Mouse (Mus musculus) forebrain, embryonic 12.5 days (tissue): ENCODE data around the gene Carmil1. TPM values are rescaled to one million over a fixed set of nuclear protein-coding genes. Genes with fewer than 3 reads are reported as not detected.

Experiments used
- ATAC-seq: fragments of 200-750 bp; cut with Nextera tagmentation; 2 replicates; pipeline ENCODE4 v1.8.0; 2017; ENCODE audit warnings: moderate TSS enrichment; ENCODE audit not compliant: low FRiP score
- H3K27ac ChIP-seq: fragments of 300-500 bp; sonication (generic); 2 replicates; pipeline ENCODE4 v1.5.1; 2016; ENCODE audit warnings: mild to moderate bottlenecking
- H3K27me3 ChIP-seq: fragments of 300-500 bp; sonication (generic); 2 replicates; pipeline ENCODE4 v1.6.1; 2016; ENCODE audit warnings: mild to moderate bottlenecking
- H3K36me3 ChIP-seq: fragments of 300-500 bp; sonication (generic); replicated peaks from 2 replicates; pipeline ENCODE4 v1.6.1; 2016; ENCODE audit warnings: mild to moderate bottlenecking
- H3K4me1 ChIP-seq: fragments of 300-500 bp; sonication (generic); 2 replicates; pipeline ENCODE4 v1.6.1; 2016
- H3K4me2 ChIP-seq: fragments of 300-500 bp; sonication (generic); 2 replicates; pipeline ENCODE4 v1.6.1; 2016; ENCODE audit warnings: mild to moderate bottlenecking, moderate library complexity
- H3K4me3 ChIP-seq: fragments of 300-500 bp; sonication (generic); replicated peaks from 2 replicates; pipeline ENCODE4 v1.5.1; 2016; ENCODE audit warnings: mild to moderate bottlenecking
- H3K9ac ChIP-seq: fragments of 300-500 bp; sonication (generic); 2 replicates; pipeline ENCODE4 v1.6.1; 2016; ENCODE audit warnings: mild to moderate bottlenecking
- H3K9me3 ChIP-seq: fragments of 300-500 bp; sonication (generic); 2 replicates; pipeline ENCODE4 v1.6.1; 2016
- WGBS: fragments of 180-500 bp; shearing (Covaris S2); methylation state at CpG from one replicate; pipeline ENCODE4 v1.1.7; 2016; 5-methylcytosine and 5-hydroxymethylcytosine counted together
- polyA plus RNA-seq: library from polyadenylated mRNA; unstranded; fragments of >200 nt; fragmentation: Nextera tagmentation; extraction: Ambion mirVana; gene quantifications from 2 replicates; pipeline ENCODE4 v1.2.1, GENCODE M21; 2016

The Carmil1 gene
- polyA plus RNA-seq, 1 experiment from 2014 or later, result 25.3 TPM

DNA sequence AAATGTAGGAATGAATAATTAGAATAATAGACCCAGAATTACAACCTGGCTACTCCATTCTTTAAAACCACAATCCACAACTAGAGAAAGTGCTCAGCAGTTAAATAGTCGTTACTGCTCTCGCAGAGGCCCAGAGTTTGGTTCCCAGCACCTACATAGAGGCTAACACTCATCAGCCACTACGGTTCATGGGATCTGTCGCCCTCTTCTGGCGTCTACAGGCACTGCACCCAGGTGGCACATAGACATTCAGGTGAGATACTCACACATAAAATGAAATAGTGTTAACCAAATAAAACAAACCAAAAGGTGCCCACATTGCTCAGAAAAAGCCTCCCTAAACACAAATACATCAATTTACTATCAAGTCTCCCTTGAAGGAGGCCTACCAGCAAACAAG lies 86.6 kb downstream of the Carmil1 start:
- H3K27ac ChIP-seq, result no peak overlapping the region
- no peak overlapping the region for H3K4me2 ChIP-seq
- H3K4me3 ChIP-seq, result no peak overlapping the region
- H3K9ac ChIP-seq, result no peak overlapping the region
- no peaks in the 10 kb centered on the region for H3K36me3 ChIP-seq
- 0 out of 2 replicates have a peak, but pooled peaks cover 3% of the 10 kb centered on the region for H3K9me3 ChIP-seq
- no peaks in the 10 kb centered on the region for H3K27me3 ChIP-seq
- H3K4me1 ChIP-seq, result peaks cover 12% of the 10 kb centered on the region
- ATAC-seq, result no peak
- WGBS, result 85% methylated on average over 5 of the region's 5 CpGs

DNA sequence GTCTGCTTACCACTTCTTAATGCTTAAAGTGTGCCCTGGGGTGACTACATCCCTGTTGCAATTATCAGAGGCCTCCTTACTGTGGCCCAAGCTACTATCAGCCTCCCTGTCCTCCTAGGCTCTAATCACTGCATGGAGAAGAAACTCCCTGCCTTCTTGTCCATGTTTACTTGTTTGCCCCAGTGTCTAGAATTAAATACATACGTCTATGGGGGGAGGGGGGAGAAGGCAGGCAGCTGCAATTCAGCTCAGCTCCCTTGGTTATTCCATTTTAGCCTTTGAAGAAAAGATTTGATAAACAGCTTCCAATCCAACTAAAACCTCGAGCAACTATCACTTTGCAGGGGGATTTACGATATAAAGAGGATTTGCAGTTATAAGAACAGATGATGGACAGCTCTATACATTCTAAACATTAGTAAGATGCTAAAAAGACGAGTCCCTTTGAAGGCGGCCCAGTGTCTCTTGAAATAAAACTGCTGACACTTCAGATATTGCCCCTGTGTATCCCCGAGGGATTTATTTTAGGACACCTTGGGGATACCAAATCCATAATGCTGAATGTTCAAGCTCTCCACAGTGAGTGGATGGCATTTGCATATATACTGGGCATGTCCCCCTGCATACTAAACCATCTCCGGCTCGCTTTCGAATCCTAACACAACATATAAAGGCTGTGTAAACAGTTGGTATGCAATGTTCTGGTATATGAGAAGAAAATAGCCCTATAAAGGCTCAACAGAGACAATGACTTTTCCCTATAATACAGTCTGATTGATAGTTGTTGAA lies 89.5 kb downstream of the Carmil1 start:
- no peak overlapping the region for H3K4me2 ChIP-seq
- H3K27me3 ChIP-seq, result no peaks in the 10 kb centered on the region
- no peak for ATAC-seq
- no peak overlapping the region for H3K9ac ChIP-seq
- H3K9me3 ChIP-seq, result 0 out of 2 replicates have a peak, but pooled peaks cover 3% of the 10 kb centered on the region
- no peak overlapping the region for H3K27ac ChIP-seq
- H3K36me3 ChIP-seq, result no peaks in the 10 kb centered on the region
- no peak overlapping the region for H3K4me3 ChIP-seq
- 77% methylated on average over 9 of the region's 9 CpGs for WGBS
- H3K4me1 ChIP-seq, result peaks cover 9% of the 10 kb centered on the region

DNA sequence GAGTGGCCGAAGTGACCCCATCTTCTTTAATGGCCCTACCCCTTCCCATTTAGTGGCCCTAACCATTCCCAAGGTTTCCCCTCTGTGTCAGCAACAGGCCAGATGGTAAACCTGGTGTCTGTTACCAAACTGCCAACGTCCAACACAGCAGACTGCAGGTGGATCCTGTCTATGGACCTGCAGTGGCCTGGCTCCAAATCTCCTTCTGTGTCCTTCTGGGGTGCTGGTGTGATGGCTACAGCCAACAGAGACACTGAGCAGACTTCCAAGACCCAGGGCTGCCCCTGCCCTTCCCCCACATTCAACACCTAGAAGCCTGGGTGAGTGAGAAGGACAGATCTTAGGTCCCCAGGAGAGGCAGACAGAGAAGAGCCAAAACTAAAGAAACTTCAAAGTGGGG lies 93.6 kb downstream of the Carmil1 start:
- Histone ChIP-seq H3K4me1 (peaks cover 13% of the 10 kb centered on the region), H3K9me3 (no peaks in the 10 kb centered on the region), H3K9ac (no peak overlapping the region), H3K36me3 (no peaks in the 10 kb centered on the region), H3K4me2 (no peak overlapping the region), H3K4me3 (no peak overlapping the region), H3K27me3 (no peaks in the 10 kb centered on the region), H3K27ac (no peak overlapping the region)
- no peak for ATAC-seq
- WGBS, result 94% methylated on average over 2 of the region's 2 CpGs

DNA sequence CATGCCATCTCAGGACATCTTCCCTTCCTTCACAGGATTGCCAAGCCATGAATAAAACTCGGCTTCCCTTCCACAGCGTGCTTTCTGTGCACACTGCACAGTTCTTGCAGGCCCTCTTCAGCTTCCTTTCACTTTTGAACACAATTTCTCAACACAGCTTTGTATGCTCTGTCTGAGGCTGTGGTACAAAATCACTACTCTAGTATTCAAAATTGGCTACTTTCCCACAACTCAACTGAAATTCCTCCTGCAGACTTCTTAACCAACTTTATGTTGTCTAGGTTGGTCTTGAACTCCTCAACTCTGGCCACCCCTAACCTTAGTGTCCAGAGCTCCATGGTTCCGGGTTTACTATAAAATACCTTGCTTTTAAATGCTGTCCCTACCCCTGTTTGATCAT lies 95.0 kb downstream of the Carmil1 start:
- Histone ChIP-seq H3K4me2 (no peak overlapping the region), H3K27me3 (no peaks in the 10 kb centered on the region), H3K9me3 (no peaks in the 10 kb centered on the region), H3K9ac (no peak overlapping the region), H3K4me3 (no peak overlapping the region), H3K27ac (no peak overlapping the region), H3K36me3 (no peaks in the 10 kb centered on the region), H3K4me1 (peaks cover 4% of the 10 kb centered on the region; the same call in 1 of the 2 replicates)
- ATAC-seq, result no peak
- 85% methylated on average over 3 of the region's 3 CpGs for WGBS

DNA sequence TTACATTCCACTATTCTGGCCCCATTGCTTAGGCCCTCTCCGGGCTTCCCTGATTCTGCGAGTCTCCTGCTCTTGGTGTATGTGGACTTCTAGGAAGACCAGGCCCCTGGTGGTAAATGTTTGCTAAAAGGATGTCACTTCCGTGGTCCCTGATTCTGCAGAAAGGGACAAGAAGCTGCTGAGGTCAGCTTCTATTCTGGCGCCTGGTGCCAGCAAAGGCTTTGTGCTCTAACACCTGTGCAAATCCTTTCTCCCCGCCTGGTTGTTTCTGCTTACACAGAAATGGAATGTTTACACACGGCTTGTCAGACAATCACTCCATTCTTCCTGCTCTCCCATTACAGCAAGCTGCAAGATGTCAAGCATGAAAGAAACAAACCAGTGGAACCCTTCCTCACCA lies 97.7 kb downstream of the Carmil1 start:
- WGBS, result 57% methylated on average over 6 of the region's 6 CpGs
- no peak overlapping the region for H3K4me3 ChIP-seq
- no peak overlapping the region for H3K27ac ChIP-seq
- no peak for ATAC-seq
- H3K4me1 ChIP-seq, result peaks cover 4% of the 10 kb centered on the region; the same call in 1 of the 2 replicates
- no peaks in the 10 kb centered on the region for H3K9me3 ChIP-seq
- H3K9ac ChIP-seq, result no peak overlapping the region
- no peaks in the 10 kb centered on the region for H3K36me3 ChIP-seq
- no peaks in the 10 kb centered on the region for H3K27me3 ChIP-seq
- no peak overlapping the region for H3K4me2 ChIP-seq

DNA sequence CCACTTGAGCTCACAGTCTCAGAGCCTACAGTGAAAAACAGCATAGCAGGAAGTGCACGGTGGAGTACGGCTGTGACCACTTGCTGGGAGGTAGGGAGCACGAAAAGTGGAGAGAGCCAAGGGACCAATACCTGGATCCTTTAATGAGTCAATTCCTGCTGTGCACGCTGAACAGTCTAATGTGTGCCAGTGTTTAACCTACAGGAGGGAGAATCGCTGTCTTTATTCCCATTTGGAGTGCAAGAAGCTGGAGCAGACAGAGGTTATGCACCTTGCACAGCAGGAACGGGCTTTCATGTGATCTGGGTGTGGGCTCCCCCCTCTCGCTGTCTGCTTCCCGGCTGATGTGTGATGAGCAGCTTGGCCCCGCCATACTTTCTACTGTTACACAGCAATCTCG lies 101.1 kb downstream of the Carmil1 start:
- ATAC-seq, result no peak
- Histone ChIP-seq H3K36me3 (no peaks in the 10 kb centered on the region), H3K4me3 (no peak overlapping the region), H3K4me2 (no peak overlapping the region), H3K4me1 (peaks cover 9% of the 10 kb centered on the region; the same call in 1 of the 2 replicates), H3K27me3 (no peaks in the 10 kb centered on the region), H3K9ac (no peak overlapping the region), H3K27ac (no peak overlapping the region), H3K9me3 (no peaks in the 10 kb centered on the region)
- WGBS, result 84% methylated on average over 10 of the region's 10 CpGs

DNA sequence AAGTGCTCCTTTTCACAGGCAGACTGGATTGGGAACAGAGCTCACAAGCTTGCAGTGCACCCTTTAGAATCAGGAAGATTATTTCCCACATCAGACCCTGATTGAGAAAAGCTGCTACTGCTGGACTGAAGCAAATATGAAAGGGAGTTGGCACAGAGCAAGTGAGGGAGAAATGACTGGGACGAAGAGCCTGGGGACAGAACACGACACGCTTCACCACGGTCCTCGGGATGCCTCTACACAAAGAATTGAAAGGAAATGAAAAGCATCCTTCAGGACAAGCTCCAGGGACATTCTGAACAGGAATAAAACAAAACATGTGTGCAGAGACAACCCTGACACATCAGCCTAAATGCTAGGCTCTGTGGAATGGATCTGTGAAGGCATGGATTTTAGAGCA lies 103.0 kb downstream of the Carmil1 start:
- Histone ChIP-seq H3K4me1 (0 out of 2 replicates have a peak, but pooled peaks cover 5% of the 10 kb centered on the region), H3K27ac (no peak overlapping the region), H3K27me3 (no peaks in the 10 kb centered on the region), H3K36me3 (no peaks in the 10 kb centered on the region), H3K4me2 (no peak overlapping the region), H3K9ac (no peak overlapping the region), H3K9me3 (no peaks in the 10 kb centered on the region), H3K4me3 (no peak overlapping the region)
- 66% methylated on average over 5 of the region's 5 CpGs for WGBS
- ATAC-seq, result no peak

DNA sequence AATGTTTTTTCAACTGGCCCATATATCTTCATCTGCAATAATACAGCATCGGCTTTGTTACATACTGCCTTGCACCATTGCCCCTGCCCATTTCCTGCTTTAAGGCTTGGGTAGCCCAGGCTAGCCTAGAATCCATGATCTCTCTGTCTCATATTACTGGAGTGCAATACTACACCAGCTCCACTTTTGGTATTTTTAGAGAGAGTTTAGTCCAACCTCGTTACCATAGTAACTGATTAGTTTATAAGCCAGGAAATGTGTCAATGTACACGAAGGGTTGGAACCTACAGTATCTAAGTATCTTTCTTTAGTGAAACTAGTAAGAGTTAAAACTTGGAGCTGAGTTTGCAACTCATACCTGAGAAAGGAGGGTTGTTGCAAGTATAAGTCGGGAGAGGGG lies 103.8 kb downstream of the Carmil1 start:
- WGBS, result 85% methylated on average over 4 of the region's 4 CpGs
- ATAC-seq, result no peak
- H3K9ac ChIP-seq, result no peak overlapping the region
- 0 out of 2 replicates have a peak, but pooled peaks cover 5% of the 10 kb centered on the region for H3K4me1 ChIP-seq
- no peaks in the 10 kb centered on the region for H3K27me3 ChIP-seq
- H3K4me3 ChIP-seq, result no peak overlapping the region
- no peak overlapping the region for H3K27ac ChIP-seq
- H3K4me2 ChIP-seq, result no peak overlapping the region
- H3K9me3 ChIP-seq, result no peaks in the 10 kb centered on the region
- no peaks in the 10 kb centered on the region for H3K36me3 ChIP-seq

DNA sequence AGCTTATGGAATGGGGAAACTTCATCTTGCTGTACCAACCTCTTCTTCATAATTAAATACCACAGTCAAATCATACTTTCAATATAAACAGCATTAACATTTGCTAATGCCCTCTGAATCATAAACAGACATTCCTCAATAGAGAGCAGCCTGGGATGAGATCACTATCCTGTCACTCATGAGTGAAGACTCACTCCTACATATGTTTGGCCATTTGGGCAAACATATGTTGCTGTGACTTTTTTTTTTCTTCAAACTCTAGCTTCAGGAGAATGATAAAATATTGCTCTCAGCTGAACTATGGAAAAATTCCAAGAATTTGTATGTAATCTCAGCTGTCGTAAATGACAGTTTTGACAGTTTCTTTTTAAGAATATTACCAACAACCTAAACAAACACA lies 110.9 kb downstream of the Carmil1 start:
- Histone ChIP-seq H3K36me3 (no peaks in the 10 kb centered on the region), H3K9ac (no peak overlapping the region), H3K27me3 (no peaks in the 10 kb centered on the region), H3K4me1 (peaks cover 5% of the 10 kb centered on the region; the same call in 1 of the 2 replicates), H3K4me2 (no peak overlapping the region), H3K27ac (no peak overlapping the region), H3K9me3 (no peaks in the 10 kb centered on the region), H3K4me3 (no peak overlapping the region)
- WGBS, result 82% methylated on average over 1 of the region's 1 CpGs
- ATAC-seq, result no peak

DNA sequence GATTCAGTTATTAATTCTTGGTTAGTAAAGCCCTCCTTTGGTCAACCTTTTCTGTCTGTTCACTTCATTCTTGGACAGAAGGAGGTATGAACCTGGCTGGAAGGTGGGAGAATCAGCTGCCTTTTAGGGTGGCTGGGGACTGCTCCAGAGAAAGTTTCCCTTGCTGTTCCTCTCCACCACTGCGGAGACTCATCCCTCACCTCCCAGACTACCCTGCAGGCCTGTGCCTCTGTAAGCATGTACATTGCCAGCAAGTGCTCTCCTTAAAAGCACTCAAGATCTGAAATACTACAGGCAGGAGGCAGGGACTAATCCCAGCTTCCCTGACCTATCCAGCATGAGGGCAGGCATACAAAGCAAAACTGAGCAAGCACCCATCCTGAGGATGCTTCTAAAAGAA lies 117.2 kb downstream of the Carmil1 start:
- no peaks in the 10 kb centered on the region for H3K9me3 ChIP-seq
- H3K4me3 ChIP-seq, result no peak overlapping the region
- no peak for ATAC-seq
- no peaks in the 10 kb centered on the region for H3K27me3 ChIP-seq
- H3K4me2 ChIP-seq, result no peak overlapping the region
- peaks cover 5% of the 10 kb centered on the region; the same call in 1 of the 2 replicates for H3K4me1 ChIP-seq
- WGBS, result 96% methylated on average over 1 of the region's 1 CpGs
- no peak overlapping the region for H3K9ac ChIP-seq
- no peak overlapping the region for H3K27ac ChIP-seq
- no peaks in the 10 kb centered on the region for H3K36me3 ChIP-seq

DNA sequence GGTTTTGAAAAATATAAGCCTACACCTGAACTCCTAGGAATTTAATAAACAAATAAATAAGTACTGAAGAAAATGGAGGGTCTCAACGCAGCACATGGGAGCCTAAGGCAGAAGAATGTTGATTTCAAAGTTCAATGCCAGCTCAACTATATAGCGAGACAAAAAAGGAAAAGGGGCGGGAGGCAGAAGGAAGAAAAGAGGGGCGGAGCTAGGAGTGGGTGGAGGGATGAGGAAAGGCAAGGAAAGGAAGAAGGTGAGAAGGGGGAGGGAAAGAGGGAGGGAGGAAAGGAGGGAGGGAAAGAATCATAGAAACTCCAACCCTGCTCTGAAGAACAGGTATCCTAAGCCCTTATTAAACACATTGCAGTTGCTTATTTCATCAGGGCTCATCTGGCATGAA lies 119.5 kb downstream of the Carmil1 start:
- 83% methylated on average over 4 of the region's 4 CpGs for WGBS
- no peak for ATAC-seq
- H3K4me2 ChIP-seq, result no peak overlapping the region
- H3K27ac ChIP-seq, result no peak overlapping the region
- H3K9ac ChIP-seq, result no peak overlapping the region
- H3K36me3 ChIP-seq, result no peaks in the 10 kb centered on the region
- no peaks in the 10 kb centered on the region for H3K9me3 ChIP-seq
- H3K27me3 ChIP-seq, result no peaks in the 10 kb centered on the region
- H3K4me3 ChIP-seq, result no peak overlapping the region
- no peaks in the 10 kb centered on the region for H3K4me1 ChIP-seq

DNA sequence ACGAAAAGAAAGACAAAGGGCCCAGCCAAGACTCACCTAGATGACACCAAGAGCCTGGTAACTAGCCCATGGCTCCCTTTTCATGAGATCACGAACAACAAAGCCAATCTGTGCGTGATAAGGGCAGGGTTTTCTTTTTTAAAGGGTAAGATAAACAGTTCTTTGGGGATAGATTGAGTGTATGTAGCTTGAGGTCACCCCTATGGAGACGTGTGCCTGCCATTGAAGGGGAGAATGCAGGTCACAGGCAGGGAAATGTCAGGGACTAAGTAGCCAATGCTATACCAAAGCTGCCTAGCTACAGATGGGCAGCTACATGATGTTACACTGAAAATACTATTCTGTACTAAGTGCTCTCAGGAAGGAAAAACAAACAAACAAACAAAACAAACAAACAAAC lies 120.6 kb downstream of the Carmil1 start:
- H3K4me3 ChIP-seq, result no peak overlapping the region
- H3K4me2 ChIP-seq, result no peak overlapping the region
- no peak overlapping the region for H3K27ac ChIP-seq
- peaks cover 4% of the 10 kb centered on the region; the same call in 1 of the 2 replicates for H3K4me1 ChIP-seq
- H3K36me3 ChIP-seq, result no peaks in the 10 kb centered on the region
- no peaks in the 10 kb centered on the region for H3K27me3 ChIP-seq
- ATAC-seq, result no peak
- H3K9me3 ChIP-seq, result no peaks in the 10 kb centered on the region
- no peak overlapping the region for H3K9ac ChIP-seq
- whole genome bisulfite sequencing, result 79% methylated on average over 4 of the region's 4 CpGs
